Mouse (Mus musculus) MEL (cell line): ENCODE data around the gene Rftn1. TPM values are rescaled to one million over a fixed set of nuclear protein-coding genes. Genes with fewer than 3 reads are reported as not detected.
A peak's percentile ranks its signal among the peaks of the same experiment; 100 is the strongest.

Source experiments
- DNase-seq: peaks from one replicate; pipeline ENCODE4 v3.0.0; 2011; ENCODE audit warnings: low read depth, low spot score
- H3K27ac ChIP-seq: 2 replicates; pipeline ENCODE4 v1.5.1; 2012; ENCODE audit warnings: low read depth, mild to moderate bottlenecking, control low read depth, low read length, moderate library complexity; ENCODE audit not compliant: control insufficient read depth
- H3K27me3 ChIP-seq, 2 experiments: fragments of 150-350 bp in 1 of 2; sonication (generic) in 1 of 2; 2 replicates each; pipeline ENCODE4 v1.6.1; 2012; ENCODE audit warnings: low read length in 2 of 2, mild to moderate bottlenecking in 2 of 2, improper control_type of control experiment in 1 of 2, moderate library complexity in 1 of 2; ENCODE audit not compliant: insufficient read depth in 2 of 2, control insufficient read depth in 1 of 2
- H3K36me3 ChIP-seq, 2 experiments: 2 replicates each; pipeline ENCODE4 v1.6.1; 2012 to 2014; ENCODE audit warnings: low read length in 2 of 2, improper control_type of control experiment in 1 of 2, inconsistent platforms in 1 of 2, mild to moderate bottlenecking in 1 of 2; ENCODE audit not compliant: insufficient read depth in 2 of 2, control insufficient read depth in 1 of 2
- H3K4me1 ChIP-seq, 2 experiments: fragments of 150-350 bp in 1 of 2; sonication (generic) in 1 of 2; 2 replicates each; pipeline ENCODE4 v1.6.1; 2012; ENCODE audit warnings: low read length in 2 of 2, improper control_type of control experiment in 1 of 2, mild to moderate bottlenecking in 1 of 2; ENCODE audit not compliant: insufficient read depth in 2 of 2, control insufficient read depth in 1 of 2
- H3K4me3 ChIP-seq, 2 experiments: fragments of 150-350 bp in 1 of 2; sonication (generic) in 1 of 2; 2 replicates each; pipeline ENCODE4 v1.5.1; 2012; ENCODE audit warnings: low read depth in 2 of 2, low read length in 2 of 2, mild to moderate bottlenecking in 2 of 2, moderate library complexity in 2 of 2, control low read depth in 1 of 2, improper control_type of control experiment in 1 of 2; ENCODE audit not compliant: control insufficient read depth in 1 of 2, insufficient read depth in 1 of 2
- H3K79me2 ChIP-seq: 2 replicates; pipeline ENCODE4 v1.6.1; 2012; ENCODE audit warnings: mild to moderate bottlenecking, low read length, moderate library complexity; ENCODE audit not compliant: control insufficient read depth, poor library complexity, insufficient read depth
- H3K9ac ChIP-seq: 2 replicates; pipeline ENCODE4 v1.6.1; 2012; ENCODE audit warnings: low read depth, mild to moderate bottlenecking, control low read depth, low read length, moderate library complexity; ENCODE audit not compliant: control insufficient read depth, poor library complexity, severe bottlenecking
- H3K9me3 ChIP-seq: fragments of 150-350 bp; sonication (generic); replicated peaks from 2 replicates; pipeline ENCODE4 v1.6.1; 2012; ENCODE audit warnings: mild to moderate bottlenecking, low read length, improper control_type of control experiment, moderate library complexity; ENCODE audit not compliant: insufficient read depth
- BHLHE40 ChIP-seq: IDR thresholded peaks from 2 replicates; pipeline ENCODE4 v1.6.1; 2012; ENCODE audit warnings: low read depth, mild to moderate bottlenecking, inconsistent platforms, low read length, improper control_type of control experiment, borderline replicate concordance
- CHD1 ChIP-seq: IDR thresholded peaks from 2 replicates; pipeline ENCODE4 v1.6.1; 2012; ENCODE audit warnings: low read depth, mild to moderate bottlenecking, inconsistent platforms, low read length, improper control_type of control experiment
- CHD2 ChIP-seq: IDR thresholded peaks from 2 replicates; pipeline ENCODE4 v1.6.1; 2011; ENCODE audit warnings: low read length, improper control_type of control experiment
- CTCF ChIP-seq, 3 experiments: IDR thresholded peaks in 2 of 3; conservative IDR thresholded peaks in 1 of 3; 2 replicates each; pipeline ENCODE4 v1.5.1; 2011 to 2012; ENCODE audit warnings: low read length in 3 of 3, low read depth in 2 of 3, mild to moderate bottlenecking in 2 of 3, improper control_type of control experiment in 1 of 3, inconsistent platforms in 1 of 3, mixed read lengths in 1 of 3, moderate library complexity in 1 of 3; ENCODE audit not compliant: control insufficient read depth in 1 of 3, insufficient read depth in 1 of 3, poor library complexity in 1 of 3, severe bottlenecking in 1 of 3
- E2F4 ChIP-seq: IDR thresholded peaks from 2 replicates; pipeline ENCODE4 v1.6.1; 2011; ENCODE audit warnings: low read depth, low read length, improper control_type of control experiment, borderline replicate concordance
- ETS1 ChIP-seq: IDR thresholded peaks from 2 replicates; pipeline ENCODE4 v1.6.1; 2012; ENCODE audit warnings: low read depth, mild to moderate bottlenecking, inconsistent platforms, low read length, improper control_type of control experiment, moderate library complexity
- HCFC1 ChIP-seq: IDR thresholded peaks from 2 replicates; pipeline ENCODE4 v1.6.1; 2012; ENCODE audit warnings: low read depth, mild to moderate bottlenecking, inconsistent platforms, low read length, improper control_type of control experiment, moderate library complexity
- JUND ChIP-seq: IDR thresholded peaks from 2 replicates; pipeline ENCODE4 v1.6.1; 2011; ENCODE audit warnings: low read depth, mild to moderate bottlenecking, improper control_type of control experiment, low read length
- KAT2A ChIP-seq: conservative IDR thresholded peaks from 2 replicates; pipeline ENCODE4 v1.6.1; 2012; ENCODE audit warnings: low read depth, low read length, improper control_type of control experiment, inconsistent platforms
- MAFK ChIP-seq: IDR thresholded peaks from 2 replicates; pipeline ENCODE4 v1.6.1; 2011; ENCODE audit warnings: low read depth, mild to moderate bottlenecking, low read length, improper control_type of control experiment, borderline replicate concordance
- MAX ChIP-seq: IDR thresholded peaks from 2 replicates; pipeline ENCODE4 v1.6.1; 2011; ENCODE audit warnings: low read length, improper control_type of control experiment
- MEF2A ChIP-seq: IDR thresholded peaks from 2 replicates; pipeline ENCODE4 v1.6.1; 2014; ENCODE audit warnings: low read depth, mild to moderate bottlenecking, inconsistent platforms, low read length, improper control_type of control experiment; ENCODE audit not compliant: poor library complexity, insufficient replicate concordance, severe bottlenecking; ENCODE audit errors: extremely low read depth
- MYC ChIP-seq: IDR thresholded peaks from 2 replicates; pipeline ENCODE4 v1.6.1; 2011; ENCODE audit warnings: low read depth, mild to moderate bottlenecking, low read length, improper control_type of control experiment, moderate library complexity
- NELFE ChIP-seq: IDR thresholded peaks from 2 replicates; pipeline ENCODE4 v1.6.1; 2011; ENCODE audit warnings: low read depth, low read length, improper control_type of control experiment
- POLR2A ChIP-seq, 2 experiments: IDR thresholded peaks; 2 replicates each; pipeline ENCODE4 v1.6.1; 2011 to 2012; ENCODE audit warnings: low read length in 2 of 2, mild to moderate bottlenecking in 2 of 2, control low read depth in 1 of 2, improper control_type of control experiment in 1 of 2, low read depth in 1 of 2, moderate library complexity in 1 of 2; ENCODE audit not compliant: control insufficient read depth in 1 of 2, insufficient read depth in 1 of 2, poor library complexity in 1 of 2
- SMC3 ChIP-seq: IDR thresholded peaks from 2 replicates; pipeline ENCODE4 v1.6.1; 2011; ENCODE audit warnings: low read depth, low read length, improper control_type of control experiment
- TAL1 ChIP-seq: IDR thresholded peaks from 2 replicates; pipeline ENCODE4 v1.6.1; 2012; ENCODE audit warnings: mild to moderate bottlenecking, inconsistent platforms, low read length, moderate library complexity, mixed read lengths
- TCF12 ChIP-seq: IDR thresholded peaks from 2 replicates; pipeline ENCODE4 v1.6.1; 2014; ENCODE audit warnings: low read depth, mild to moderate bottlenecking, inconsistent platforms, low read length, improper control_type of control experiment, moderate library complexity
- USF1 ChIP-seq: IDR thresholded peaks from 2 replicates; pipeline ENCODE4 v1.6.1; 2014; ENCODE audit warnings: low read depth, mild to moderate bottlenecking, inconsistent platforms, low read length, improper control_type of control experiment, moderate library complexity
- ZC3H11A ChIP-seq: IDR thresholded peaks from 2 replicates; pipeline ENCODE4 v1.6.1; 2012; ENCODE audit warnings: low read depth, mild to moderate bottlenecking, inconsistent platforms, low read length, improper control_type of control experiment
- polyA plus RNA-seq, 2 experiments: library from polyadenylated mRNA; stranded (reverse) in 1 of 2; unstranded in 1 of 2; fragments of >175 nt in 1 of 2; fragments of >200 nt in 1 of 2; gene quantifications; 2 replicates each; pipeline versions ENCODE4 v1.2.1 to v1.2.4; 2012; ENCODE audit warnings: low replicate concordance in 2 of 2, low read depth in 1 of 2; ENCODE audit not compliant: insufficient read length in 2 of 2, insufficient read depth in 1 of 2, missing spikeins in 1 of 2
- total RNA-seq: library from RNA; depleted of rRNA; stranded (reverse); fragments of 300-350 nt; gene quantifications from 2 replicates; pipeline ENCODE4 v1.2.3, GENCODE M21; 2012

Rftn1 gene
- total and polyA plus RNA-seq, 3 experiments, result 70.2 to 76.1 TPM; not detected in 1

GRCm38 (mm10) chr17:49965846-49966762 lies 224.4 kb downstream of the Rftn1 start:
- no peak for TF ChIP-seq CHD2
- no peak for TF ChIP-seq SMC3
- TF ChIP-seq MAX, result no peak
- no peak for TF ChIP-seq ZC3H11A
- TF ChIP-seq TCF12, result no peak
- TF ChIP-seq E2F4, result no peak
- TF ChIP-seq NELFE, result no peak
- TF ChIP-seq MYC, result no peak
- TF ChIP-seq ETS1, result no peak
- no peak for TF ChIP-seq BHLHE40
- TF ChIP-seq JUND, result no peak
- no peak for TF ChIP-seq POLR2A (IDR thresholded peaks at IDR 0.05; ENCODE audit: control insufficient read depth in 1 of 2, insufficient read depth in 1 of 2, low read depth in 1 of 2, low read length in 2 of 2, poor library complexity in 1 of 2)
- TF ChIP-seq USF1, result no peak
- H3K27me3 ChIP-seq, result no peaks in the 10 kb centered on the region

GRCm38 (mm10) chr17:49965035-49965434 lies 225.4 kb downstream of the Rftn1 start:
- H3K4me1 ChIP-seq, result peaks cover 6 to 14% of the 10 kb centered on the region in 2 experiments
- no peaks in the 10 kb centered on the region for H3K79me2 ChIP-seq
- H3K9me3 ChIP-seq, result no peaks in the 10 kb centered on the region
- H3K27ac ChIP-seq, result no peak overlapping the region
- H3K27me3 ChIP-seq, result no peaks in the 10 kb centered on the region
- H3K36me3 ChIP-seq, result peaks cover 0 to 7% of the 10 kb centered on the region in 2 experiments; a peak in 2 of 4 replicates
- no peak overlapping the region for H3K4me3 ChIP-seq
- TF ChIP-seq NELFE, result no peak
- peak; percentile 39 for TF ChIP-seq SMC3
- TF ChIP-seq CTCF (IDR thresholded peaks at IDR 0.05 in 2 of 3, conservative IDR thresholded peaks at IDR 0.05 in 1 of 3; ENCODE audit: control insufficient read depth in 1 of 3, insufficient read depth in 1 of 3, low read depth in 2 of 3, low read length in 3 of 3, poor library complexity in 1 of 3, severe bottlenecking in 1 of 3), result peak; percentile 28 to 74 (median 51); a peak in 5 of 6 replicates
- H3K9ac ChIP-seq, result no peak overlapping the region
- peak; percentile 50 for DNase-seq

More at GRCm38 (mm10) chr17:49965846-49966762, 224.4 kb downstream of the Rftn1 start:
- Histone ChIP-seq H3K27ac (no peak overlapping the region), H3K9me3 (no peaks in the 10 kb centered on the region), H3K79me2 (no peaks in the 10 kb centered on the region), H3K9ac (no peak overlapping the region), H3K4me1 (peaks cover 6 to 14% of the 10 kb centered on the region in 2 experiments), H3K4me3 (no peak overlapping the region), H3K36me3 (peaks cover 0 to 11% of the 10 kb centered on the region in 2 experiments; a peak in 2 of 4 replicates)
- no peak for DNase-seq

DNA sequence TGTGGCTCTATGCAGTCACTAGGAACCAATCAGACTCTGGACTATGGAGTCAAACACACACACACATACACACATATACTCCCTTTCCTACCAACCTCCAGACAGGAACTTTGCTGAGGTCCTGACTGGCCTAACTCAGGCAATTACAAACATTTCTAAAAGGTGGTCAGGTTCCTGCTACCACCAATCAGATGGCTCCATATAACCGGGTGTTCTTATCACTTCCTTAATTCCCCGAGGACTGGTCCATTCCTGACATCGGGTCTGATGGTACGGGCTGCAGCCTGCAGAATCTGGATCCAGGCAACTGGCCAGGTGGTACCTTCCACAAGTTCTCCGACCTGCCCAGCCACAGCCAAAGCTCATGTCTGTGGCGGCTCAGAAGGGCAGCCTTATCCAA lies 226.0 kb downstream of the Rftn1 start:
- Histone ChIP-seq H3K9me3 (no peaks in the 10 kb centered on the region), H3K27me3 (no peaks in the 10 kb centered on the region)
- TF ChIP-seq TCF12 (no peak), E2F4 (no peak), HCFC1 (no peak), KAT2A (no peak), NELFE (no peak), SMC3 (no peak), CHD1 (no peak), TAL1 (no peak), MAFK (no peak), MAX (no peak), MEF2A (no peak)

More for the DNA sequence above, 226.0 kb downstream of the Rftn1 start:
- no peak overlapping the region for H3K27ac ChIP-seq
- no peak overlapping the region for H3K4me3 ChIP-seq
- no peaks in the 10 kb centered on the region for H3K79me2 ChIP-seq
- peaks cover 0 to 7% of the 10 kb centered on the region in 2 experiments; a peak in 2 of 4 replicates for H3K36me3 ChIP-seq
- H3K4me1 ChIP-seq, result peaks cover 6 to 14% of the 10 kb centered on the region in 2 experiments
- H3K9ac ChIP-seq, result no peak overlapping the region
- DNase-seq, result peak; percentile 31
